Mouse (Mus musculus): ENCODE results near the gene Irx6. TPM values are rescaled to one million over a fixed set of nuclear protein-coding genes. Genes with fewer than 3 reads are reported as not detected.

The Irx6 gene
- polyA plus RNA-seq, 1 experiment from 2014 or later: 0.99 TPM

DNA sequence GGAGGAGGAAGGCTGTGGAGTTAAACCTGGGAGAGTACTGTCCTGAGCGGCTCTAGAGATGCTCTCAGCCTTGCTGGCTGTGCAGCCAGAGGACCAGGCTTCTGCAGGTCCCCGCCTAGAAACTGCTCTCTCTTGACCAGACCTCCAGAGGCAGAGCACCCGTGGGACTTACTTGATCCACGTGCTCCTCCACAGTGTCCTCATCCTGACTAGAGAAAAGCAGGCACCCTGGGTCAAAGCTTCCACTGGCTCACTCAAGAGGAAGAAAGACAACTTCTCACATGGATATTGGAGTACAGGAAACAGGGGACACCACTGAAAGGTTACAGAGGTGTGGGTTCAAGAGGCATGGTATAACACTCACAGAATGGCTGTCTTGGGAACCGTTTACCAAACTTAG, 23.3 kb downstream of the Irx6 start:
- DNase-seq (ENCODE audit: low spot score): no peak
- Histone ChIP-seq H3K36me3 (no peaks in the 10 kb centered on the region), H3K27me3 (ENCODE audit: insufficient read depth, poor library complexity, severe bottlenecking) (peaks cover 3% of the 10 kb centered on the region), H3K4me1 (replicated peaks) (no peaks in the 10 kb centered on the region), H3K9me3 (no peaks in the 10 kb centered on the region), H3K4me3 (no peak overlapping the region), H3K27ac (no peak overlapping the region)
- 87% methylated on average over 5 of the region's 5 CpGs for WGBS

DNA sequence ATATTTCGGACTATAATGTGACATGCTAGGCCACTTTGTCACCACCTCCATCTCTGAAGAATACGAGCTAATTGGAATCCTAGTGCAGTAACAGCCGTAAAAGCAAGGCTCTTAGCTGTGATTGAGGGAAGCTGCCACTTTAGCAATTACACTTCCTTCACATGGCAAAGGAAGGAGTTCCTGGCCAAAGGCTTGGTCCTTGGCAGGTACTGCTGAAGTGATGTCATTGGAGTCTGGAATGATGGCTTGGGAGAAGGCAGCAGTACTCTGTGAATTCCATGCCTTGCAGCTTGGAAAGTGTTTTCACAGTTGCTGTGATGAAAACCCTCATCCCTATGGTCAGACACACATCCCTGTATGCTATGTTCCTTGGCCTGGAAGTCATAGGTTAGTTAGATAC, 24.3 kb downstream of the Irx6 start:
- Histone ChIP-seq H3K9me3 (no peaks in the 10 kb centered on the region), H3K4me1 (replicated peaks) (no peaks in the 10 kb centered on the region), H3K27me3 (ENCODE audit: insufficient read depth, poor library complexity, severe bottlenecking) (peaks cover 3% of the 10 kb centered on the region), H3K36me3 (no peaks in the 10 kb centered on the region), H3K27ac (no peak overlapping the region), H3K4me3 (no peak overlapping the region)
- DNase-seq (ENCODE audit: low spot score): no peak
- WGBS: 89% methylated on average over 3 of the region's 3 CpGs

DNA sequence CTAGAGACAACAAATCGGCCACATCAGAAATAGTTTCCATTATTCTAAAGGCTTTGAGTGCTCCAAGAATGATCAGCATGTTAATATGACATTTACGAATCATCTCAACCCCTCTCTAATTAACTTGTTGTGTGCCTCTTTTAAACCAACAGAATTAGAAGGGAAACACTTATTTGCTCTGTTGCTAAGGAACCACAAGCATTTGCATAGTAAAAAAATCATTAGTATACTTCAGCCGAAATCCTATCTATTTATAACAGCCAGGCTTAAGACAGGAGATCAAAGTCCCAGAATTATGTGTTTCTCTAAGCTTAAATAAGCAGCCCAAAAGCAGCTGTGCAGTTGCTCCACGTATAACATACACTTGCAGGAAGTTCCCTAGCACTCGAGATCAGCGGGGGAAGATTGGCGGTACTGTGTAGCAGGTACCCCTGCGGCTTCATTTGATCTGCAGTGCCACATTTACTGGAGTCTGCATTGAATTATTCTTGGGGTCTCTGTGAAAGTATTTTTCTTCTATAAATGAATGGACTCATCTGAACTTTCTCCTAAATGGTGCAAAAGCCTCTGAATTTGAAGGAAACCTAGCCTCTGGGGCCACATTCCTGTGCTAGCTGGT, 25.9 kb downstream of the Irx6 start:
- WGBS: 75% methylated on average over 8 of the region's 8 CpGs
- DNase-seq (ENCODE audit: low spot score): no peak
- H3K36me3 ChIP-seq: no peaks in the 10 kb centered on the region
- H3K27ac ChIP-seq: no peak overlapping the region
- H3K27me3 ChIP-seq (ENCODE audit: insufficient read depth, poor library complexity, severe bottlenecking): peaks cover 3% of the 10 kb centered on the region
- H3K4me3 ChIP-seq: no peak overlapping the region
- H3K9me3 ChIP-seq: no peaks in the 10 kb centered on the region
- peaks cover 4% of the 10 kb centered on the region; the same call in 1 of the 2 replicates for H3K4me1 ChIP-seq (replicated peaks)

DNA sequence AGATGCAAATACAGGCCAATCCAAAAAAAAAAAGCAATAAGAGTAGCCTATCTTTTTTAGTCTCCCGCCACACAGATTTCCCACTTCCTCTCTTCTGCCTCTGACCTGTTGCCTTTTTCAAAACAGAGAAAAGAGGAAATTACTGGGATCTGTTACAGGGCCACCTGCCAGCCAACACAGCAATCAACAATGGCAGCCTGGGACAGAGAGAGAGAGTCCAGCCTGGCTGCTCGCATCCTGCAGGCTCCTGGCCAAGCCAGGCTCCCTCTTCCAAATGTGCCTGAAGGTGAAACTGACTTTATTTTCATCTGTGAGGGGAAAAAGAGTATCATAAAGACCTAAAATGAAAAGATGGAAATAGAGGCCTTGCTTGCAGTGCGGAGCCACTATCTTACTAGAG, 29.3 kb downstream of the Irx6 start:
- Histone ChIP-seq H3K4me1 (replicated peaks) (peaks cover 4% of the 10 kb centered on the region; the same call in 1 of the 2 replicates), H3K27me3 (ENCODE audit: insufficient read depth, poor library complexity, severe bottlenecking) (no peaks in the 10 kb centered on the region), H3K4me3 (no peak overlapping the region), H3K9me3 (no peaks in the 10 kb centered on the region), H3K27ac (no peak overlapping the region), H3K36me3 (no peaks in the 10 kb centered on the region)
- WGBS: 79% methylated on average over 3 of the region's 3 CpGs
- no peak for DNase-seq (ENCODE audit: low spot score)

DNA sequence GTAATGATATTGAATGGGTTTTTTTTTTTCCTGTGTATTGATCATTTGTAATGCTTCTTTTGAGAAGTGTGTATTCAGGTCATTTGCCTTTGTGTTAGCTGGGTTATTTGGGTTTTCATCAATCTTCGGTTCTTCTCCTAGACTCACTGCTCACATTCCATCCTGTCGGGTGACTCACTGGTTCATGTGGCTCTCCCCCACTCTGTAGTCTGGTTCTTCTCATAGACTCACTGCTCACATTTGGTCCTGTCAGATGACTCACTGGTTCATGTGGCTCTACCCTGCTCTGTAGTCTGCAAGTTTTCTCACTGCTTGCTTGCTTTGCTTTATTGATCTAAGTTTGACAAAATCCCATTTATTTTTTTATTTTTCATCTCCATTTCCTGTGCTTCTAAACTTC, 32.2 kb downstream of the Irx6 start:
- Histone ChIP-seq H3K36me3 (no peaks in the 10 kb centered on the region), H3K27me3 (ENCODE audit: insufficient read depth, poor library complexity, severe bottlenecking) (no peaks in the 10 kb centered on the region), H3K4me1 (replicated peaks) (peaks cover 4% of the 10 kb centered on the region; the same call in 1 of the 2 replicates), H3K27ac (no peak overlapping the region), H3K4me3 (no peak overlapping the region), H3K9me3 (peaks cover 10% of the 10 kb centered on the region; the same call in 1 of the 2 replicates)
- WGBS: 79% methylated on average over 2 of the region's 2 CpGs
- no peak for DNase-seq (ENCODE audit: low spot score)

DNA sequence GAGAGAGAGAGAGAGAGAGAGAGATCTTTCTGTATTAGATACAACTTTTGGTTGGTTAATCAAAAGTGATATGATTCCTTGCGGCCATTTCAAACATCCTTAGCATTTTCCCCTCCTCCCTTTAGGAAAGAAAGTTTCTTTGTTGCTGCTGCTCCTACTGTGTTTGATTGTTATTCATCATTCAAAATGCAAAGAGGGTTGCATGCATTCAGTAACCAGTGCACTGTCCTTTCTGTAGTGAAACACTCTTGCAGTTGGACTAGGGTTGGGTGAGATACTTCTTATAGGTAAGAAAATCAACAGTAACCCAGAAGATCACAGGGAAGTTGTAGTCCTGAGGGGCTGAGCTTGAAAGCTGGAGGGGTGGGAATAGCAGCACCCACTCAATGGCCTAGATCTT, 39.2 kb downstream of the Irx6 start:
- H3K4me1 ChIP-seq (replicated peaks): peaks cover 8% of the 10 kb centered on the region; the same call in 1 of the 2 replicates
- H3K27me3 ChIP-seq (ENCODE audit: insufficient read depth, poor library complexity, severe bottlenecking): no peaks in the 10 kb centered on the region
- peaks cover 10% of the 10 kb centered on the region; the same call in 1 of the 2 replicates for H3K9me3 ChIP-seq
- WGBS: 87% methylated on average over 1 of the region's 1 CpGs
- H3K36me3 ChIP-seq: no peaks in the 10 kb centered on the region
- H3K27ac ChIP-seq: no peak overlapping the region
- H3K4me3 ChIP-seq: no peak overlapping the region
- DNase-seq (ENCODE audit: low spot score): no peak

DNA sequence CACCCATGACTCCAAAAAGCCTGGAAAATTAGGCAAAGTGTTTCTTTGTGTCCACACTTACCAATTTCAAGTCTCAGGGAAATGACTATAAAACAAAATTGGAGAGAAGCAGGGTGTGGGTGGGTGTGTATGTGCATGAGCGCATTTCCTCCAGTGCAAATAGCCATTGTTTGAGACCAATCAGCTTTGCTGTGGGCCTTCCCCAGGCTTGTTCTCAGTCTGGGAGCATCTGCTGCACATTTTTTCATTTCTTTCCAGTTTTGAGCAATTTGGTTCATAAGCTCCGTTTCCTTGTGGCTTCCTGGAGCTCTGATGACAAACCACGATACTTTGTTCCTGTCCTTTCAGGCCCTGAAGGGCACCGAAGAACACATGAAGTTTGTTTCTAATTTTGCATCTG, 43.3 kb downstream of the Irx6 start:
- no peak for DNase-seq (ENCODE audit: low spot score)
- H3K4me3 ChIP-seq: no peak overlapping the region
- no peaks in the 10 kb centered on the region for H3K36me3 ChIP-seq
- 80% methylated on average over 4 of the region's 4 CpGs for WGBS
- no peak overlapping the region for H3K27ac ChIP-seq
- H3K9me3 ChIP-seq: no peaks in the 10 kb centered on the region
- H3K4me1 ChIP-seq (replicated peaks): peaks cover 21% of the 10 kb centered on the region
- no peaks in the 10 kb centered on the region for H3K27me3 ChIP-seq (ENCODE audit: insufficient read depth, poor library complexity, severe bottlenecking)

DNA sequence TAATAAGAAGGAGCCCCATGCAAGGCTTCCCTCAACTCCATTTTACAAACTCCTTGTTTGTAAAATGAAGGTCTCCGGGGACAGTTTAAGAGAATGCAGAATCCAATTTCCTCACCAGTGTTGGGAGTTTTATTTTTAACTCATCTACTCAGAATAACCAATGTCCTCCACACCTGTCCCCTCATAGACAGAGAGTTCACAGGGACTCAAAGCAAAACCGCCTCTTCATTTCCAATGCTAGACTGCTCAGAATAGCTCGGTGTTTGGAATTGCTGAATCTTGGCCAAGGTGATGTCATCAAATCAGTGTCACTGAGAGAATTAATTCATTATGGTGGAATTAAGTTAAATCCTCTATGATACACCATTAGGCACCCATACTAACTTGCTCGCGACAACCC, 44.0 kb downstream of the Irx6 start:
- Histone ChIP-seq H3K27ac (no peak overlapping the region), H3K27me3 (ENCODE audit: insufficient read depth, poor library complexity, severe bottlenecking) (no peaks in the 10 kb centered on the region), H3K36me3 (no peaks in the 10 kb centered on the region), H3K4me3 (no peak overlapping the region), H3K9me3 (no peaks in the 10 kb centered on the region), H3K4me1 (replicated peaks) (peaks cover 27% of the 10 kb centered on the region)
- WGBS: 95% methylated on average over 5 of the region's 5 CpGs
- no peak for DNase-seq (ENCODE audit: low spot score)

DNA sequence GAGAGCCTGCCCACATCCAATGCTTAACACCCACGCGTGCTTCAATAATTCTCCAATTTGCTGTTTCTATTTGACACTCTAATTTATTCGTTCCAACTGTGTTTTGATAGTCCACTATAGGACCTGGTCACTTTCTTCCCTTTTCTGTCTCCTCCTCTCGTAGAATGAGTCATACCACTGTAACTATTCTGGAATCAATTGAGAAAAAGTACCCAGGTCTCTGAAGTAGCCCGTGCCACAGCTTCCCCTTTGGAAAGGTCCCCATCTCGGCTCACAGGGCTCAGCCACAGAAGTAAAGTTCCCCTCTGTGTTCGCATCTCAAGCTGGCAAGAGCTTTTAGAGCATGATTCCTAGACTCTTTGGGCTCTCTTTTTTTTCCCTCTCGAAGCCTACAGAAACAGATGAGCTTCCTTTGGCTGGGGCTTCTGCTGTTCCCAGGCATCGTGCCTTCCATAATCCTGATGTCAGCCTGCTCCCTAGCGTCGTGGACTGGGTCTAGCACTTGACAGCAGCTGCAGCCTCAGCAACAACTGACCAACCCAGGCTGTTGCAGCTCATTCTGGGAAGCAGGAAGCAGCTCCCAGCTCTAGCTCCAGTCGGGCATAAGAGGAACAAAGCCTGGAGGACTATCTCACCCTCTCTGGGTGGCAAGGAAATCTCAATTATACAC, 47.3 kb downstream of the Irx6 start:
- Histone ChIP-seq H3K4me1 (replicated peaks) (peaks cover 52% of the 10 kb centered on the region), H3K36me3 (no peaks in the 10 kb centered on the region), H3K27me3 (ENCODE audit: insufficient read depth, poor library complexity, severe bottlenecking) (no peaks in the 10 kb centered on the region), H3K9me3 (no peaks in the 10 kb centered on the region), H3K4me3 (no peak overlapping the region), H3K27ac (peak overlapping the region; percentile 17; the same call in 1 of the 2 replicates)
- DNase-seq (ENCODE audit: low spot score): peak; percentile 78
- 44% methylated on average over 12 of the region's 12 CpGs for WGBS

DNA sequence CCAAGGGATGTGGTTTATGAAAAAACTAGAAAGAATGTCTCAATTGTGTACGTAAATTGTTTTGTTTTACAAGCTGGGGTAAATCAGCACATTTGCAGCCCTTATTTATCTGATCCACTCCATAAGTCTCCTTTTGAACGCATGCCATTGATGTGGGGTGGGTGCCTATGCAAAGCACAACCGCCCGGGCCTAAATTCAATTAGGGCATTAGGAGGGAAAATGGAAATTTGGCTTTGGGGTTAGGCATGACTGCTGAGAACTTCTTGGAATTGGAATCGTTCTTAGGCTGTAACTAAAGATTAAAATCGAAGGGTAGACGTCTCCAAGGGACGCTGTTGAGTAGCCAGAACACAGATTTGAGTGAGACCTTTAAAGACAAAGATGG, 47.8 kb downstream of the Irx6 start:
- peaks cover 52% of the 10 kb centered on the region for H3K4me1 ChIP-seq (replicated peaks)
- no peak overlapping the region for H3K4me3 ChIP-seq
- no peaks in the 10 kb centered on the region for H3K9me3 ChIP-seq
- H3K27me3 ChIP-seq (ENCODE audit: insufficient read depth, poor library complexity, severe bottlenecking): peaks cover under 1% of the 10 kb centered on the region; the same call in 1 of the 2 replicates
- 79% methylated on average over 8 of the region's 8 CpGs for WGBS
- H3K36me3 ChIP-seq: no peaks in the 10 kb centered on the region
- peak overlapping the region; percentile 17; the same call in 1 of the 2 replicates for H3K27ac ChIP-seq
- no peak for DNase-seq (ENCODE audit: low spot score)

DNA sequence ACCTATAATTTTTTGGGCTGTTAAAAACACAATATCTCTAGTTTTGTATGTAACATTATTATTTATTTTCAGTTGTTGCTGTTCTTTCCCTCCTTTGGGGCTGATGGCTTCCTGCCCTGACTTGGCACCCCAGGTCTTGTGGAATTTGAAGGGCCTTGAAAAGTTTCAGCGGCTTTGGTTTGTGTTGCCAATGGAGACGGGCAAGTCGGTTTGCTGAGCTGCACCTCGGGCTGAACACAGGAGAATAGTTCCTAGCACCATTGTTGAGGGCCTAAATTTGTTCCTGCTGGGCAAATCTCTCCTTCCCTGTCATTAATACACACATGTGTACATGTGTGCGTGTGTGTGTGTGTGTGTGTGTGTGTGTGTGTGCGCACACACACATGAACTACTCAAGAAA, 49.2 kb downstream of the Irx6 start:
- peaks cover 44% of the 10 kb centered on the region for H3K4me1 ChIP-seq (replicated peaks)
- no peaks in the 10 kb centered on the region for H3K36me3 ChIP-seq
- H3K27me3 ChIP-seq (ENCODE audit: insufficient read depth, poor library complexity, severe bottlenecking): peaks cover 4% of the 10 kb centered on the region; the same call in 1 of the 2 replicates
- no peak overlapping the region for H3K4me3 ChIP-seq
- peak overlapping the region; percentile 87 for H3K27ac ChIP-seq
- H3K9me3 ChIP-seq: no peaks in the 10 kb centered on the region
- peak; percentile 48 for DNase-seq (ENCODE audit: low spot score)
- 42% methylated on average over 6 of the region's 6 CpGs for WGBS

DNA sequence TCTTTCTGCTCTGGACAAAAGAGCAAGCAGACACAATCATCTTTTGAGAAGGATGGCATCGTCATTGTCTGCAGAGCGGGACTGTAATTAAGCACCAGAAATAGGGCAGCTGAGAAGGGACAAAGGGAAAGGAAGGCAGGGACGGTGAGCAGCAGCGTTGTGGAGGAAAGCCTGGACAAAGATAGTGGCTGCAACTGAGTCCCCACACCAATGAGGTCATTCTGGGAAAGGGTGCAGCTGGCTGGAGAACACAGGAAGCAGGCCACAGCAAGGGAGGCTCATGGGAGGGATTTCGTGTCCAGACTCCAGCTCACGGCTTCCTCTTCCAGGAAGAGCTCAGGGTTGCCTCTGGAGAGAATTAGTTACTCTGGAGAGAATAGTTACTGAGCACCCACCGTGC, 49.9 kb downstream of the Irx6 start:
- Histone ChIP-seq H3K27me3 (ENCODE audit: insufficient read depth, poor library complexity, severe bottlenecking) (peaks cover 4% of the 10 kb centered on the region; the same call in 1 of the 2 replicates), H3K27ac (peak overlapping the region; percentile 87), H3K4me3 (no peak overlapping the region), H3K36me3 (no peaks in the 10 kb centered on the region), H3K4me1 (replicated peaks) (peaks cover 44% of the 10 kb centered on the region), H3K9me3 (no peaks in the 10 kb centered on the region)
- WGBS: 37% methylated on average over 7 of the region's 7 CpGs
- DNase-seq (ENCODE audit: low spot score): peak; percentile 38

DNA sequence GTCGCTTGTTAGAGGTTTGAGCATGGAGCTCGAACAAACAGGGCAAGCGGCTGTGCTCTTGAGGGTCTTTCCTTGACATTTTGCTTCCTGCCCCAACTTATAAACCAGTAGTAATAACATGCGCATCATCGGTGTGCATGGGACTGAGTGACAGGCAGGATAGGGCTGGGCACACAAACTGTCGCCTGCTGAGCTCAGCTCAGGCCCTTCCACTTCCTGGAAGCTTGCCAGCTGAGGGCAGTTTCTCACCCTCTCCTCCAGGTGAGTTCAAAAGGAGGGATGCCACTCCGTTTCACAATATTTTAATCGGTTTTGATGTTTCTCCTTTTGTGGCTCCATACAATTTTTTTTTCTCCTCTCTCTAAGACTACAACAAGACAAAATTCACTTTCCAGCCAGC, 50.3 kb downstream of the Irx6 start:
- no peak for DNase-seq (ENCODE audit: low spot score)
- H3K27ac ChIP-seq: peak overlapping the region; percentile 87
- WGBS: 71% methylated on average over 8 of the region's 8 CpGs
- peaks cover 4% of the 10 kb centered on the region; the same call in 1 of the 2 replicates for H3K27me3 ChIP-seq (ENCODE audit: insufficient read depth, poor library complexity, severe bottlenecking)
- H3K4me1 ChIP-seq (replicated peaks): peaks cover 44% of the 10 kb centered on the region
- H3K9me3 ChIP-seq: no peaks in the 10 kb centered on the region
- no peak overlapping the region for H3K4me3 ChIP-seq
- H3K36me3 ChIP-seq: no peaks in the 10 kb centered on the region

All from hindbrain, embryonic 10.5 days (tissue).